Mouse (Mus musculus): ENCODE results near the gene Smco2.

The Smco2 gene

GRCm38 (mm10) chr6:146901929-146902328 lies 52.0 kb downstream of the Smco2 start:
- no peak for DNase-seq (ENCODE audit: low spot score in 2 of 2)

- DNase-seq (ENCODE audit: low spot score in 2 of 2): no peak
Measured at GRCm38 (mm10) chr6:146903632-146904031, 53.7 kb downstream of the Smco2 start.

GRCm38 (mm10) chr6:146904707-146905106 lies 54.8 kb downstream of the Smco2 start:
- no peak for DNase-seq (ENCODE audit: low spot score in 2 of 2)

- DNase-seq (ENCODE audit: low spot score in 2 of 2): no peak
Measured at GRCm38 (mm10) chr6:146906000-146906786, 56.3 kb downstream of the Smco2 start.

GRCm38 (mm10) chr6:146907061-146907794 lies 57.3 kb downstream of the Smco2 start:
- no peak for DNase-seq (ENCODE audit: low spot score in 2 of 2)

GRCm38 (mm10) chr6:146907795-146908190 lies 57.9 kb downstream of the Smco2 start:
- DNase-seq (ENCODE audit: low spot score in 2 of 2): no peak

- DNase-seq (ENCODE audit: low spot score in 2 of 2): no peak
Measured at GRCm38 (mm10) chr6:146908801-146909200, 58.9 kb downstream of the Smco2 start.

GRCm38 (mm10) chr6:146909725-146910489 lies 60.0 kb downstream of the Smco2 start:
- DNase-seq (ENCODE audit: low spot score in 2 of 2): no peak

- no peak for DNase-seq (ENCODE audit: low spot score in 2 of 2)
Measured at GRCm38 (mm10) chr6:146910801-146911200, 60.9 kb downstream of the Smco2 start.

GRCm38 (mm10) chr6:146912835-146913488 lies 63.1 kb downstream of the Smco2 start:
- DNase-seq (ENCODE audit: low spot score in 2 of 2): no peak

- no peak for DNase-seq (ENCODE audit: low spot score in 2 of 2)
Measured at GRCm38 (mm10) chr6:146913489-146914198, 63.7 kb downstream of the Smco2 start.

- no peak for DNase-seq (ENCODE audit: low spot score in 2 of 2)
Measured at GRCm38 (mm10) chr6:146915808-146916207, 65.9 kb downstream of the Smco2 start.

GRCm38 (mm10) chr6:146917396-146917795 lies 67.5 kb downstream of the Smco2 start:
- DNase-seq (ENCODE audit: low spot score in 2 of 2): no peak

GRCm38 (mm10) chr6:146918341-146918740 lies 68.4 kb downstream of the Smco2 start:
- no peak for DNase-seq (ENCODE audit: low spot score in 2 of 2)

Data from spleen, postnatal 14 days (tissue).